Mouse (Mus musculus): ENCODE measurements around the gene Mtfr1l. TPM values are rescaled to one million over a fixed set of nuclear protein-coding genes. Genes with fewer than 3 reads are reported as not detected.

The Mtfr1l gene
- polyA plus RNA-seq, 1 experiment from 2014 or later, result 125 TPM

GRCm38 (mm10) chr4:134489986-134490665 is 45.1 kb downstream of the Mtfr1l start:
- 0 out of 2 replicates have a peak, but pooled peaks cover 3% of the 10 kb centered on the region for H3K4me1 ChIP-seq (ENCODE audit: insufficient read depth)
- H3K27ac ChIP-seq (ENCODE audit: low read depth), result no peak overlapping the region
- no peak overlapping the region for H3K9ac ChIP-seq
- no peak for TF ChIP-seq CTCF (IDR thresholded peaks at IDR 0.05; ENCODE audit: low read depth)
- H3K27me3 ChIP-seq (ENCODE audit: insufficient read depth, low read length), result no peaks in the 10 kb centered on the region
- WGBS, result 69% methylated on average over 11 of the region's 11 CpGs
- no peak overlapping the region for H3K4me2 ChIP-seq
- H3K36me3 ChIP-seq (ENCODE audit: insufficient read depth), result no peaks in the 10 kb centered on the region
- ATAC-seq (ENCODE audit: insufficient read depth) (no peak), DNase-seq (no peak)
- no peaks in the 10 kb centered on the region for H3K9me3 ChIP-seq (ENCODE audit: low read depth, low read length)
- no peak overlapping the region for H3K4me3 ChIP-seq (ENCODE audit: low read depth, low read length)

GRCm38 (mm10) chr4:134488211-134488610 is 47.0 kb downstream of the Mtfr1l start:
- H3K9me3 ChIP-seq (ENCODE audit: low read depth, low read length), result no peaks in the 10 kb centered on the region
- no peak overlapping the region for H3K9ac ChIP-seq
- ATAC-seq (ENCODE audit: insufficient read depth) (no peak), DNase-seq (peak; percentile 17)
- H3K4me3 ChIP-seq (ENCODE audit: low read depth, low read length), result no peak overlapping the region
- H3K27me3 ChIP-seq (ENCODE audit: insufficient read depth, low read length), result 0 out of 2 replicates have a peak, but pooled peaks cover under 1% of the 10 kb centered on the region
- H3K4me2 ChIP-seq, result no peak overlapping the region
- 58% methylated on average over 5 of the region's 5 CpGs for WGBS
- no peak for TF ChIP-seq CTCF (IDR thresholded peaks at IDR 0.05; ENCODE audit: low read depth)
- peak overlapping the region; percentile 2; the same call in 1 of the 2 replicates for H3K27ac ChIP-seq (ENCODE audit: low read depth)
- no peaks in the 10 kb centered on the region for H3K36me3 ChIP-seq (ENCODE audit: insufficient read depth)
- 0 out of 2 replicates have a peak, but pooled peaks cover 3% of the 10 kb centered on the region for H3K4me1 ChIP-seq (ENCODE audit: insufficient read depth)

- Histone ChIP-seq H3K4me1 (ENCODE audit: insufficient read depth) (0 out of 2 replicates have a peak, but pooled peaks cover 3% of the 10 kb centered on the region), H3K27ac (ENCODE audit: low read depth) (no peak overlapping the region), H3K36me3 (ENCODE audit: insufficient read depth) (no peaks in the 10 kb centered on the region), H3K9me3 (ENCODE audit: low read depth, low read length) (no peaks in the 10 kb centered on the region), H3K27me3 (ENCODE audit: insufficient read depth, low read length) (0 out of 2 replicates have a peak, but pooled peaks cover 4% of the 10 kb centered on the region), H3K9ac (no peak overlapping the region), H3K4me3 (ENCODE audit: low read depth, low read length) (no peak overlapping the region), H3K4me2 (no peak overlapping the region)
- WGBS, result 77% methylated on average over 5 of the region's 5 CpGs
- no peak for TF ChIP-seq CTCF (IDR thresholded peaks at IDR 0.05; ENCODE audit: low read depth)
- no peak for ATAC-seq (ENCODE audit: insufficient read depth)
- DNase-seq, result no peak
These were observed 49.9 kb downstream of the Mtfr1l start for GRCm38 (mm10) chr4:134485151-134485900.

- 0 out of 2 replicates have a peak, but pooled peaks cover 3% of the 10 kb centered on the region for H3K4me1 ChIP-seq (ENCODE audit: insufficient read depth)
- 0 out of 2 replicates have a peak, but pooled peaks cover 4% of the 10 kb centered on the region for H3K27me3 ChIP-seq (ENCODE audit: insufficient read depth, low read length)
- no peak overlapping the region for H3K4me2 ChIP-seq
- H3K4me3 ChIP-seq (ENCODE audit: low read depth, low read length), result no peak overlapping the region
- TF ChIP-seq CTCF (IDR thresholded peaks at IDR 0.05; ENCODE audit: low read depth), result no peak
- no peaks in the 10 kb centered on the region for H3K36me3 ChIP-seq (ENCODE audit: insufficient read depth)
- DNase-seq, result no peak
- H3K9ac ChIP-seq, result no peak overlapping the region
- no peak for ATAC-seq (ENCODE audit: insufficient read depth)
- no peaks in the 10 kb centered on the region for H3K9me3 ChIP-seq (ENCODE audit: low read depth, low read length)
- H3K27ac ChIP-seq (ENCODE audit: low read depth), result no peak overlapping the region
- 73% methylated on average over 10 of the region's 10 CpGs for WGBS
These were observed 51.0 kb downstream of the Mtfr1l start for GRCm38 (mm10) chr4:134484231-134484630.

GRCm38 (mm10) chr4:134483696-134484095 is 51.5 kb downstream of the Mtfr1l start:
- H3K27me3 ChIP-seq (ENCODE audit: insufficient read depth, low read length), result 0 out of 2 replicates have a peak, but pooled peaks cover 4% of the 10 kb centered on the region
- ATAC-seq (ENCODE audit: insufficient read depth) (no peak), DNase-seq (no peak)
- no peak for TF ChIP-seq CTCF (IDR thresholded peaks at IDR 0.05; ENCODE audit: low read depth)
- no peaks in the 10 kb centered on the region for H3K9me3 ChIP-seq (ENCODE audit: low read depth, low read length)
- no peak overlapping the region for H3K4me3 ChIP-seq (ENCODE audit: low read depth, low read length)
- H3K27ac ChIP-seq (ENCODE audit: low read depth), result no peak overlapping the region
- no peak overlapping the region for H3K9ac ChIP-seq
- no peaks in the 10 kb centered on the region for H3K36me3 ChIP-seq (ENCODE audit: insufficient read depth)
- no peak overlapping the region for H3K4me2 ChIP-seq
- 44% methylated on average over 6 of the region's 6 CpGs for WGBS
- H3K4me1 ChIP-seq (ENCODE audit: insufficient read depth), result 0 out of 2 replicates have a peak, but pooled peaks cover 2% of the 10 kb centered on the region

GRCm38 (mm10) chr4:134483078-134483688 is 52.0 kb downstream of the Mtfr1l start:
- no peak for TF ChIP-seq CTCF (IDR thresholded peaks at IDR 0.05; ENCODE audit: low read depth)
- H3K9me3 ChIP-seq (ENCODE audit: low read depth, low read length), result no peaks in the 10 kb centered on the region
- H3K36me3 ChIP-seq (ENCODE audit: insufficient read depth), result no peaks in the 10 kb centered on the region
- 0 out of 2 replicates have a peak, but pooled peaks cover 4% of the 10 kb centered on the region for H3K27me3 ChIP-seq (ENCODE audit: insufficient read depth, low read length)
- DNase-seq (no peak), ATAC-seq (ENCODE audit: insufficient read depth) (no peak)
- WGBS, result 52% methylated on average over 6 of the region's 6 CpGs
- no peak overlapping the region for H3K9ac ChIP-seq
- H3K4me2 ChIP-seq, result no peak overlapping the region
- H3K27ac ChIP-seq (ENCODE audit: low read depth), result no peak overlapping the region
- H3K4me1 ChIP-seq (ENCODE audit: insufficient read depth), result no peaks in the 10 kb centered on the region
- no peak overlapping the region for H3K4me3 ChIP-seq (ENCODE audit: low read depth, low read length)
